Mouse (Mus musculus): ENCODE results near the gene Smarcb1.

GRCm38 (mm10) chr10:75859107-75859746, 62.2 kb downstream of the Smarcb1 start:
- no peak for TF ChIP-seq CTCF (IDR thresholded peaks at IDR 0.05; ENCODE audit: control insufficient read depth, insufficient read depth, low read length)
- no peak for TF ChIP-seq POLR2A (IDR thresholded peaks at IDR 0.05; ENCODE audit: borderline replicate concordance, control insufficient read depth, low read depth, low read length)
